Mouse (Mus musculus) neural tube, embryonic 15.5 days (tissue): Measurements from ENCODE around the gene Arhgef18. TPM values are rescaled to one million over a fixed set of nuclear protein-coding genes. Genes with fewer than 3 reads are reported as not detected.
A peak's percentile ranks its signal among the peaks of the same experiment; 100 is the strongest.

Experiments
- ATAC-seq: fragments of 200-750 bp; cut with Nextera tagmentation; 2 replicates; pipeline ENCODE4 v1.8.0; 2017; ENCODE audit warnings: mild to moderate bottlenecking, moderate TSS enrichment, moderate library complexity; ENCODE audit not compliant: low FRiP score
- H3K27ac ChIP-seq: fragments of 300-500 bp; sonication (generic); replicated peaks from 2 replicates; pipeline ENCODE4 v1.5.1; 2015; ENCODE audit warnings: mild to moderate bottlenecking, inconsistent platforms
- H3K27me3 ChIP-seq: fragments of 300-500 bp; sonication (generic); replicated peaks from 2 replicates; pipeline ENCODE4 v1.6.1; 2015; ENCODE audit warnings: inconsistent platforms
- H3K36me3 ChIP-seq: fragments of 300-500 bp; sonication (generic); 2 replicates; pipeline ENCODE4 v1.6.1; 2015; ENCODE audit warnings: inconsistent platforms
- H3K4me1 ChIP-seq: fragments of 300-500 bp; sonication (generic); 2 replicates; pipeline ENCODE4 v1.6.1; 2015; ENCODE audit warnings: inconsistent platforms
- H3K4me2 ChIP-seq: fragments of 300-500 bp; sonication (generic); 2 replicates; pipeline ENCODE4 v1.6.1; 2015; ENCODE audit warnings: inconsistent platforms, mild to moderate bottlenecking, moderate library complexity
- H3K4me3 ChIP-seq: fragments of 300-500 bp; sonication (generic); replicated peaks from 2 replicates; pipeline ENCODE4 v1.5.1; 2015; ENCODE audit warnings: mild to moderate bottlenecking, inconsistent platforms
- H3K9ac ChIP-seq: fragments of 300-500 bp; sonication (generic); replicated peaks from 2 replicates; pipeline ENCODE4 v1.6.1; 2015; ENCODE audit warnings: mild to moderate bottlenecking, inconsistent platforms
- H3K9me3 ChIP-seq: fragments of 300-500 bp; sonication (generic); replicated peaks from 2 replicates; pipeline ENCODE4 v1.6.1; 2016; ENCODE audit warnings: inconsistent platforms
- WGBS: fragments of 180-500 bp; shearing (Covaris S2); methylation state at CpG from one replicate; pipeline ENCODE4 v1.1.7; 2015; ENCODE audit warnings: mixed read lengths; 5-methylcytosine and 5-hydroxymethylcytosine counted together
- polyA plus RNA-seq: library from polyadenylated mRNA; unstranded; fragments of >200 nt; fragmentation: Nextera tagmentation; extraction: Ambion mirVana; gene quantifications from 2 replicates; pipeline ENCODE4 v1.2.1, GENCODE M21; 2015

The Arhgef18 gene
- polyA plus RNA-seq, 1 experiment from 2014 or later, result 9.5 TPM

GRCm38 (mm10) chr8:3407417-3407816 is 14.6 kb downstream of the Arhgef18 start:
- H3K4me3 ChIP-seq, result no peak overlapping the region
- H3K9me3 ChIP-seq, result no peaks in the 10 kb centered on the region
- no peak for ATAC-seq
- no peaks in the 10 kb centered on the region for H3K27me3 ChIP-seq
- no peaks in the 10 kb centered on the region for H3K36me3 ChIP-seq
- WGBS, result 91% methylated on average over 3 of the region's 3 CpGs
- no peaks in the 10 kb centered on the region for H3K4me1 ChIP-seq
- no peak overlapping the region for H3K27ac ChIP-seq
- no peak overlapping the region for H3K9ac ChIP-seq
- H3K4me2 ChIP-seq, result no peak overlapping the region

- Histone ChIP-seq H3K27me3 (no peaks in the 10 kb centered on the region), H3K9ac (no peak overlapping the region), H3K36me3 (no peaks in the 10 kb centered on the region), H3K4me1 (peaks cover 16% of the 10 kb centered on the region), H3K4me2 (no peak overlapping the region), H3K4me3 (no peak overlapping the region), H3K9me3 (no peaks in the 10 kb centered on the region), H3K27ac (no peak overlapping the region)
- WGBS, result 96% methylated on average over 2 of the region's 2 CpGs
- no peak for ATAC-seq
These were observed 18.3 kb downstream of the Arhgef18 start for GRCm38 (mm10) chr8:3411085-3411484.

GRCm38 (mm10) chr8:3411901-3412301 is 19.1 kb downstream of the Arhgef18 start:
- Histone ChIP-seq H3K4me1 (peaks cover 19% of the 10 kb centered on the region), H3K9me3 (no peaks in the 10 kb centered on the region), H3K4me2 (no peak overlapping the region), H3K27ac (no peak overlapping the region), H3K9ac (no peak overlapping the region), H3K27me3 (no peaks in the 10 kb centered on the region), H3K4me3 (no peak overlapping the region), H3K36me3 (no peaks in the 10 kb centered on the region)
- ATAC-seq, result no peak
- 94% methylated on average over 7 of the region's 7 CpGs for WGBS

- Histone ChIP-seq H3K9ac (no peak overlapping the region), H3K36me3 (no peaks in the 10 kb centered on the region), H3K27ac (no peak overlapping the region), H3K9me3 (no peaks in the 10 kb centered on the region), H3K27me3 (no peaks in the 10 kb centered on the region), H3K4me3 (no peak overlapping the region), H3K4me2 (no peak overlapping the region), H3K4me1 (peaks cover 28% of the 10 kb centered on the region)
- WGBS, result 97% methylated on average over 1 of the region's 1 CpGs
- no peak for ATAC-seq
These were observed 20.0 kb downstream of the Arhgef18 start for GRCm38 (mm10) chr8:3412816-3413215.

- ATAC-seq, result no peak
- no peak overlapping the region for H3K4me3 ChIP-seq
- H3K4me2 ChIP-seq, result no peak overlapping the region
- no peaks in the 10 kb centered on the region for H3K9me3 ChIP-seq
- 41% methylated on average over 6 of the region's 6 CpGs for WGBS
- no peaks in the 10 kb centered on the region for H3K27me3 ChIP-seq
- H3K9ac ChIP-seq, result no peak overlapping the region
- no peaks in the 10 kb centered on the region for H3K36me3 ChIP-seq
- H3K27ac ChIP-seq, result no peak overlapping the region
- H3K4me1 ChIP-seq, result peaks cover 34% of the 10 kb centered on the region
These were observed 21.9 kb downstream of the Arhgef18 start for GRCm38 (mm10) chr8:3414639-3415190.

GRCm38 (mm10) chr8:3415259-3415658 is 22.5 kb downstream of the Arhgef18 start:
- Histone ChIP-seq H3K4me1 (peaks cover 34% of the 10 kb centered on the region), H3K9ac (no peak overlapping the region), H3K27ac (no peak overlapping the region), H3K4me3 (no peak overlapping the region), H3K9me3 (no peaks in the 10 kb centered on the region), H3K27me3 (no peaks in the 10 kb centered on the region), H3K4me2 (no peak overlapping the region), H3K36me3 (no peaks in the 10 kb centered on the region)
- no peak for ATAC-seq
- WGBS, result 52% methylated on average over 4 of the region's 4 CpGs

GRCm38 (mm10) chr8:3415661-3416060 is 22.9 kb downstream of the Arhgef18 start:
- Histone ChIP-seq H3K36me3 (no peaks in the 10 kb centered on the region), H3K4me2 (no peak overlapping the region), H3K9me3 (no peaks in the 10 kb centered on the region), H3K9ac (no peak overlapping the region), H3K27ac (no peak overlapping the region), H3K27me3 (no peaks in the 10 kb centered on the region), H3K4me3 (no peak overlapping the region), H3K4me1 (peaks cover 37% of the 10 kb centered on the region)
- WGBS, result 77% methylated on average over 6 of the region's 6 CpGs
- ATAC-seq, result no peak

GRCm38 (mm10) chr8:3416846-3417245 is 24.0 kb downstream of the Arhgef18 start:
- H3K9me3 ChIP-seq, result no peaks in the 10 kb centered on the region
- H3K9ac ChIP-seq, result no peak overlapping the region
- H3K4me2 ChIP-seq, result no peak overlapping the region
- no peak overlapping the region for H3K27ac ChIP-seq
- no peak for ATAC-seq
- H3K27me3 ChIP-seq, result no peaks in the 10 kb centered on the region
- WGBS, result 11% methylated on average over 4 of the region's 4 CpGs
- peaks cover 37% of the 10 kb centered on the region for H3K4me1 ChIP-seq
- H3K4me3 ChIP-seq, result no peak overlapping the region
- H3K36me3 ChIP-seq, result no peaks in the 10 kb centered on the region

- Histone ChIP-seq H3K9me3 (no peaks in the 10 kb centered on the region), H3K27me3 (no peaks in the 10 kb centered on the region), H3K4me3 (no peak overlapping the region), H3K4me2 (no peak overlapping the region), H3K36me3 (no peaks in the 10 kb centered on the region), H3K4me1 (peaks cover 37% of the 10 kb centered on the region), H3K9ac (no peak overlapping the region), H3K27ac (no peak overlapping the region)
- no peak for ATAC-seq
- 7% methylated on average over 8 of the region's 8 CpGs for WGBS
These were observed 24.6 kb downstream of the Arhgef18 start for GRCm38 (mm10) chr8:3417455-3417854.

- H3K4me2 ChIP-seq, result no peak overlapping the region
- no peak for ATAC-seq
- peaks cover 37% of the 10 kb centered on the region for H3K4me1 ChIP-seq
- H3K27ac ChIP-seq, result no peak overlapping the region
- no peaks in the 10 kb centered on the region for H3K36me3 ChIP-seq
- WGBS, result 78% methylated on average over 1 of the region's 1 CpGs
- H3K4me3 ChIP-seq, result no peak overlapping the region
- H3K9me3 ChIP-seq, result no peaks in the 10 kb centered on the region
- H3K9ac ChIP-seq, result no peak overlapping the region
- H3K27me3 ChIP-seq, result no peaks in the 10 kb centered on the region
These were observed 25.3 kb downstream of the Arhgef18 start for GRCm38 (mm10) chr8:3418101-3418500.

- ATAC-seq, result 0 out of 2 replicates have a peak, but pooled peaks have one; percentile 33
- no peaks in the 10 kb centered on the region for H3K9me3 ChIP-seq
- H3K9ac ChIP-seq, result no peak overlapping the region
- H3K4me1 ChIP-seq, result peaks cover 26% of the 10 kb centered on the region
- no peak overlapping the region for H3K4me3 ChIP-seq
- H3K4me2 ChIP-seq, result no peak overlapping the region
- no peaks in the 10 kb centered on the region for H3K27me3 ChIP-seq
- 66% methylated on average over 10 of the region's 10 CpGs for WGBS
- H3K36me3 ChIP-seq, result no peaks in the 10 kb centered on the region
- H3K27ac ChIP-seq, result no peak overlapping the region
These were observed 27.4 kb downstream of the Arhgef18 start for GRCm38 (mm10) chr8:3420105-3420706.

GRCm38 (mm10) chr8:3421507-3421906 is 28.7 kb downstream of the Arhgef18 start:
- 85% methylated on average over 5 of the region's 5 CpGs for WGBS

More at GRCm38 (mm10) chr8:3421507-3421906, 28.7 kb downstream of the Arhgef18 start:
- Histone ChIP-seq H3K4me3 (no peak overlapping the region), H3K36me3 (no peaks in the 10 kb centered on the region), H3K9ac (no peak overlapping the region), H3K4me1 (peaks cover 21% of the 10 kb centered on the region), H3K27me3 (no peaks in the 10 kb centered on the region), H3K9me3 (no peaks in the 10 kb centered on the region), H3K27ac (no peak overlapping the region), H3K4me2 (no peak overlapping the region)
- no peak for ATAC-seq
